Mouse (Mus musculus) CD4-positive, CD25-positive, alpha-beta regulatory T cell, adult 9 weeks (primary cell): Measurements from ENCODE around the gene Olfr741. TPM values are rescaled to one million over a fixed set of nuclear protein-coding genes. Genes with fewer than 3 reads are reported as not detected.

ENCODE experiments used
- polyA plus RNA-seq: library from polyadenylated mRNA; unstranded; fragments of 100-300 nt; shearing (Covaris generic); gene quantifications from one replicate; pipeline ENCODE4 v1.2.1, GENCODE M21; 2017

Olfr741 gene
- not detected for polyA plus RNA-seq

GRCm38 (mm10) chr14:50472438-50472837 lies at the start of gene Olfr741:
Gene Olfr741, plus strand, starts transcription at chr14:50472738.

GRCm38 (mm10) chr14:50445245-50445644 lies 27.3 kb upstream of the Olfr741 start, which contains the start of gene Olfr740:
Gene Olfr740, plus strand, starts transcription at chr14:50445545.

GRCm38 (mm10) chr14:50503300-50503699 lies 30.8 kb downstream of the Olfr741 start, which contains the start of gene Olfr742:
Gene Olfr742, plus strand, starts transcription at chr14:50503600.

GRCm38 (mm10) chr14:50521539-50521938 lies 49.0 kb downstream of the Olfr741 start, which contains the start of gene Olfr743:
Gene Olfr743, plus strand, starts transcription at chr14:50521839.

Other genes with a start within 250 kb of the Olfr741 start
- gene Olfr731, start 230.9 kb upstream of the Olfr741 start, polyA plus RNA-seq = 0.06 TPM
- gene Olfr732, start 188.5 kb upstream of the Olfr741 start, polyA plus RNA-seq = not detected
- 0.07 TPM for gene Olfr733, start 171.2 kb upstream of the Olfr741 start, polyA plus RNA-seq
- gene Olfr734, start 146.0 kb upstream of the Olfr741 start, polyA plus RNA-seq = not detected
- not detected for gene Olfr735, start 123.9 kb upstream of the Olfr741 start, polyA plus RNA-seq
- gene Tlr11, start 114.8 kb upstream of the Olfr741 start, polyA plus RNA-seq = not detected
- gene Olfr736, start 91.6 kb upstream of the Olfr741 start, polyA plus RNA-seq = not detected
- not detected for gene Olfr738, start 65.2 kb upstream of the Olfr741 start, polyA plus RNA-seq
- not detected for gene Olfr739, start 54.1 kb upstream of the Olfr741 start, polyA plus RNA-seq
- not detected for gene Olfr740, start 27.2 kb upstream of the Olfr741 start, polyA plus RNA-seq
- gene Olfr742, start 30.9 kb downstream of the Olfr741 start, polyA plus RNA-seq = not detected
- gene Olfr743, start 49.1 kb downstream of the Olfr741 start, polyA plus RNA-seq = not detected
- gene Olfr744, start 142.1 kb downstream of the Olfr741 start, polyA plus RNA-seq = not detected
- gene Olfr745, start 166.7 kb downstream of the Olfr741 start, polyA plus RNA-seq = not detected
- gene Olfr746, start 174.3 kb downstream of the Olfr741 start, polyA plus RNA-seq = not detected
- gene Olfr747, start 220.5 kb downstream of the Olfr741 start, polyA plus RNA-seq = not detected
- gene Olfr748, start 234.6 kb downstream of the Olfr741 start, polyA plus RNA-seq = not detected